Mouse (Mus musculus) E14TG2a.4 (cell line): ENCODE measurements around the gene Hmgcr.

Experiments
- CTCF ChIP-seq: conservative IDR thresholded peaks from 2 replicates; pipeline ENCODE4 v1.5.1; 2014; ENCODE audit warnings: low read length
- NANOG ChIP-seq: IDR thresholded peaks from 2 replicates; pipeline ENCODE4 v1.6.1; 2014; ENCODE audit warnings: borderline replicate concordance, low read length, mixed read lengths
- POU5F1 ChIP-seq: IDR thresholded peaks from 2 replicates; pipeline ENCODE4 v1.6.1; 2014; ENCODE audit warnings: low read length, borderline replicate concordance

GRCm38 (mm10) chr13:96689901-96690300, 19.2 kb upstream of the Hmgcr start:
- TF ChIP-seq CTCF: no peak
- TF ChIP-seq POU5F1: no peak
- no peak for TF ChIP-seq NANOG
